Mouse (Mus musculus): Measurements from ENCODE around the gene Ada.
"Not testable (repeated sequence)": the region's sequence is repeated elsewhere in the genome, so short reads cannot be mapped to it uniquely, and the experiment has no call there.

Ada gene

DNA sequence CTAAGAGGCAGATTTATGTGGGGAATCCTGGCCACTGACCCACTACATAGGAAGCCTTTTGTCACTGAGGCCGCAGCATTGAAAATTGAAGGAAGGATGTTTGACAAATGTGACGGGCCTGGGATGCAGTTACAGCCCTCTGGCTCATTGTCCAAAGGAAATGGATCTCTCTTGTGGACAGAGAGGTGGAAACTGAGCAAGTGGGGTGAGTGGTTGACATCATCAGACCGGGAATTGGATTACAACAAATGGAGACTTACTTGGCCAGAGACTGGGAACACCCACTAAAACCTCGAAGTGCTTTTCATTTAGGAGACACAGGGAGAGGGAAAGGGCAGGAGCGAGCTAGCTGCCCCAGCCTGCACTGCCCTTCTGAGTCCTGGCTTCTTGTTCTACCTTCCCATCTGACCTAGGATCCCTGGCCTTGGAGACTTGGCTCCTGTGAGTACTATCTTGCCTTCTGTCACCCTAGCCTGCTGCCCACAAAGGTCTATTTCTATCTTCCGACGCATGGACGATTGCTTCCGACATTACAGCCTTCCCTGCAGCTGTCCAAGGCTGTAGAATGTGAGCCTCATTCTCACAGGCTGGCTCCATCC, 56.2 kb downstream of the Ada start:
- peak; percentile 46 for DNase-seq

DNA sequence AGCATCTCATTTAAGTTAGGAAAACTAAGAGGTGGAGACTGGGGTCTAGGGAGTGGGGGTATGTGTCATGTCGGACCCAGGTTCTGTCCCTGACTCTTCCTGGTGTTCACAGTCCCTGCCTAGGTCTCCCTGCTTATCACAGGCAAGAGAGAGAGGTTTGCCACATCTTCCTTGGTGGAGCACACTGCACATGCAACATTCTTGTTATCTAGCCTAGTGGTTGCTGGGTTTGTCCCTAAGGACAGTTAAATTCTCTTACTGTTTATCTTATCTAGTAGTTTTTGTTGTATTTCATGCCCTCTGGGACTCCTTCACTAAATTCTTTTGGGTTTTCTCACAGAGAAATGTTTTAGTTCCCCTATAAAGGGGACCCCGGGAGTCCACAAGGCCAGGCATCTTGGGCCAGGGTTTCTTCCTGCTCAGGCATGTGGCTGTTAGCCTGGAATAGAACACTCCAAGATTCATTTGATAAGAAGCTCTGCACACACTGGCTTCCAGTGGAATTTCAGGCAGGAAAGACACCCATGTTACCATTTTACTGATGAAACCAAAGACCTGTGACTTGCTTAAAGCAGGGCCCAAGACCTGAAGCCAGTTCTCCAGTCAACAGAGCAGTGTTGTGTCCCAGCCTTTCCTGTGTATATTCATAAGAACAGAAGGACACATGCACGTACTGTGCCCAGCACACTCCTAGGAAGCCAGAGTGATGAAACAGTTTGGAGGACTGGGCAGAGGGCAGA, 57.0 kb downstream of the Ada start:
- no peak for DNase-seq

GRCm38 (mm10) chr2:163691846-163692605, 58.0 kb downstream of the Ada start:
- no peak for DNase-seq

- DNase-seq = no peak
These were observed 59.4 kb downstream of the Ada start for GRCm38 (mm10) chr2:163690409-163691304.

GRCm38 (mm10) chr2:163689771-163690170, 60.3 kb downstream of the Ada start:
- DNase-seq = no peak

DNA sequence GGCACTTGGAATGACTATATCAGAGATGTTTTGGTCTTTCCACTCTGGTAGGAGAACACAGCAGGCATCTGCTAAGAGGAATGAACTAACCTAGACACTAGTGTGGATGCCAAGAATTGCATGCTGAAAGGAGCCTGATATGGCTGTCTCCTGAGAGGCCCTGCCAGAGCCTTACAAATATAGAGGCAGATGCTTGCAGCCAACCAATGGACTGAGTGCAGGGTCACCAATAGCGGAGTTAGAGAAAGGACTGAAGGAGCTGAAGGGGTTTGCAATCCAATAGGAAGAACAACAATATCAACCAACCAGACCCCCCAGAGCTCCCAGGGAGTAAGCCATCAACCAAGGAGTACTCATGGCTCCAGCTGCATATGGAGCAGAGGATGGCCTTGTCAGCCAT, 61.7 kb downstream of the Ada start:
- DNase-seq = not testable (repeated sequence)

DNA sequence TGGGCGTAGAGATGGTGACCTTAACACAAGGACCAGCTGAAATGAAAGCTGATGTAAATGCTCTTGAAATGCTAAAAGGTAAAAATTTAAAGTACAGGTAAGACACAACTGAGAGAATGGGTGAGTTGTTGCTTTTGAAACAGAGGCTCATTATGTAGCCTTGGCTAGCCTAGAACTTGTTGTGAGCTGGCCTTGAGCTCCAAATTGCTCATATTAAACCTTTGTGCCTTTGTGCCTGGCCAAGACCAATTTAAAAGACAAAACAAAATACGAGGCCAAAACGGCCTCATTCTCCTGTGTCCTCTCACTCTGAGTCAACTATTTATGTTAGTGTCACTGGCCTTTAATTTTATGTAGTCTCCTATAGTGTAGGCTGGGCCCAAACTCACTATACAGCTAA, 63.2 kb downstream of the Ada start:
- DNase-seq = no peak

GRCm38 (mm10) chr2:163686233-163686632, 63.8 kb downstream of the Ada start:
- no peak for DNase-seq

DNA sequence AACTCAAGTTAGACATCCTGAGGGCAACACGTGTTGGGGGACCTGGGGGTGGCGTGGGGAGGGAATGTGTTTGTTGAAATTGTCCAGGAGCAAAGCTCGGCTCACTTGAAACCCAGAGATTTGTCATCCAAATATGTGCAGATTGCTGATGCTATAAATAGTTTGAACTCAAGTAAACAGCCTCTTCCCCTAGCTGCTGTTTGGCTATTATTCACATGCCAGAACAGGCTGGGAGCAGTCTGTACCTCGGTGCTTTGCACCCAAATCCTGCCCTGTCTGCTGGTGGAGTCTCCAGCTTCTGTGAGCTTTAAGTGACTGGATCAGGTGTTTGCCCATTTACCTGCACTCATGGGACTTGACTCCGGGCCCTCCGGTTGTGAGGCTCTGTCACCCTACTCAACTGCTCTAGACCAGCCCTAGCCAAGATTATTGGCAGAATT, 64.3 kb downstream of the Ada start:
- DNase-seq = peak; percentile 45

GRCm38 (mm10) chr2:163685287-163685686, 64.8 kb downstream of the Ada start:
- DNase-seq = no peak

DNA sequence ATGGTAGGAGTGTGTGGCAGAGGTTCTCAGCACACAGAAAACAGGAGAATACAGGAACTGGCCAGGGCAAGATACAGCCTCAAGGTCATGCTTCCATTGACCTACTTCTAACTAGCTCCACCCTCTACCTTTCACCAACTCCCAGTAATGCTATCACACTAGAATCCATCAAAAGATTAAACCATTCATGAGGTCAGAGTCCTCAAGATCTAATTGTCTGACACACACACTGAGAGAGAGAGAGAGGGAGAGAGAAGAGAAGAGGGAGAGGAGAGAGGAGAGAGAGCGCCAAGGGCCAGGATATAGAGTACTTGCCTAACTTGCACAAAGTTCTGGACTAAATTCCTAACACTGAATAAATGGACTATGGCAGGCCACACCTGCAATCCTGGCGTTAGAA, 67.7 kb downstream of the Ada start:
- no peak for DNase-seq

GRCm38 (mm10) chr2:163676745-163677144, 73.3 kb downstream of the Ada start:
- DNase-seq = no peak

Data from kidney, adult 18-20 months (tissue).